Mouse (Mus musculus): ENCODE data around the gene Otc. TPM values are rescaled to one million over a fixed set of nuclear protein-coding genes. Genes with fewer than 3 reads are reported as not detected.

Otc gene
- total and polyA plus RNA-seq, 3 experiments, result 0.12 TPM; not detected in 2

GRCm38 (mm10) chrX:10336816-10337215 lies 84.7 kb downstream of the Otc start:
- Histone ChIP-seq H3K36me3 (replicated peaks in 1 of 2; ENCODE audit: control insufficient read depth in 1 of 2, insufficient read depth in 1 of 2, low read length in 1 of 2) (no peaks in the 10 kb centered on the region), H3K79me2 (replicated peaks; ENCODE audit: control insufficient read depth, extremely low read depth, insufficient read depth, poor library complexity, severe bottlenecking) (no peaks in the 10 kb centered on the region), H3K9me3 (replicated peaks; ENCODE audit: low read length) (no peaks in the 10 kb centered on the region), H3K27ac (ENCODE audit: insufficient read depth, low read depth) (no peak overlapping the region), H3K4me1 (ENCODE audit: control insufficient read depth in 1 of 2, insufficient read depth in 2 of 2) (0 out of 4 replicates have a peak, but pooled peaks cover 0 to 1% of the 10 kb centered on the region in 2 experiments), H3K4me2 (ENCODE audit: insufficient read depth, low read depth, poor library complexity, severe bottlenecking) (no peak overlapping the region), H3K9ac (ENCODE audit: insufficient read depth, low read depth) (no peak overlapping the region), H3K4me3 (replicated peaks in 1 of 3; ENCODE audit: low read depth in 2 of 3, low read length in 2 of 3, poor library complexity in 1 of 3) (no peak overlapping the region), H3K27me3 (replicated peaks) (no peaks in the 10 kb centered on the region)
- dilution Hi-C loops (cut with MboI; ENCODE audit: extremely low pct_ligation_motif_present, extremely low pct_unique_long_range_greater_than_20kb, low sequenced_read_pairs) (no loop called here), in situ Hi-C loops (cut with MboI; ENCODE audit: low pct_ligation_motif_present, low pct_unique_long_range_greater_than_20kb, low sequenced_read_pairs) (no loop called here)
- no peak for TF ChIP-seq GABPA (IDR thresholded peaks at IDR 0.05; ENCODE audit: insufficient replicate concordance, low read depth, low read length)
- no peak for DNase-seq (ENCODE audit: extremely low read depth)

- dilution Hi-C loops (cut with MboI; ENCODE audit: extremely low pct_ligation_motif_present, extremely low pct_unique_long_range_greater_than_20kb, low sequenced_read_pairs), result no loop called here
- in situ Hi-C loops (cut with MboI; ENCODE audit: low pct_ligation_motif_present, low pct_unique_long_range_greater_than_20kb, low sequenced_read_pairs), result no loop called here
- DNase-seq (ENCODE audit: extremely low read depth), result no peak
Measured at GRCm38 (mm10) chrX:10355867-10356266, 103.8 kb downstream of the Otc start.

More at GRCm38 (mm10) chrX:10355867-10356266, 103.8 kb downstream of the Otc start:
- H3K27me3 ChIP-seq (replicated peaks), result no peaks in the 10 kb centered on the region
- TF ChIP-seq MEF2A (IDR thresholded peaks at IDR 0.05; ENCODE audit: borderline replicate concordance, low read depth, low read length) (no peak), JUN (IDR thresholded peaks at IDR 0.05; ENCODE audit: insufficient read depth, low read depth, low read length) (no peak), MXI1 (IDR thresholded peaks at IDR 0.05; ENCODE audit: low read depth, low read length) (no peak), RCOR1 (conservative IDR thresholded peaks at IDR 0.05; ENCODE audit: low read depth, low read length) (no peak), TBP (conservative IDR thresholded peaks at IDR 0.05; ENCODE audit: low read depth, low read length) (no peak), EP300 (IDR thresholded peaks at IDR 0.05; ENCODE audit: low read length) (no peak), ZNF384 (IDR thresholded peaks at IDR 0.05; ENCODE audit: low read depth, low read length) (no peak), USF1 (IDR thresholded peaks at IDR 0.05; ENCODE audit: low read depth, low read length) (no peak), ZC3H11A (IDR thresholded peaks at IDR 0.05; ENCODE audit: low read depth, low read length) (no peak), SIN3A (IDR thresholded peaks at IDR 0.05; ENCODE audit: low read length) (no peak), IRF4 (IDR thresholded peaks at IDR 0.05; ENCODE audit: low read depth, low read length) (no peak), CHD1 (IDR thresholded peaks at IDR 0.05; ENCODE audit: low read depth, low read length) (no peak)
- no peak overlapping the region for H3K9ac ChIP-seq (ENCODE audit: insufficient read depth, low read depth)
- no peaks in the 10 kb centered on the region for H3K9me3 ChIP-seq (replicated peaks; ENCODE audit: low read length)
- no peaks in the 10 kb centered on the region for H3K79me2 ChIP-seq (replicated peaks; ENCODE audit: control insufficient read depth, extremely low read depth, insufficient read depth, poor library complexity, severe bottlenecking)
- H3K27ac ChIP-seq (ENCODE audit: insufficient read depth, low read depth), result no peak overlapping the region
- H3K4me2 ChIP-seq (ENCODE audit: insufficient read depth, low read depth, poor library complexity, severe bottlenecking), result no peak overlapping the region
- no peaks in the 10 kb centered on the region for H3K4me1 ChIP-seq (ENCODE audit: control insufficient read depth in 1 of 2, insufficient read depth in 2 of 2)
- no peak overlapping the region for H3K4me3 ChIP-seq (replicated peaks in 1 of 3; ENCODE audit: low read depth in 2 of 3, low read length in 2 of 3, poor library complexity in 1 of 3)
- no peaks in the 10 kb centered on the region for H3K36me3 ChIP-seq (replicated peaks in 1 of 2; ENCODE audit: control insufficient read depth in 1 of 2, insufficient read depth in 1 of 2, low read length in 1 of 2)

Other genes starting within 250 kb of the Otc start
- gene Srpx, start 134.6 kb upstream of the Otc start, total RNA-seq (2012; rRNA removed), result not detected in 2 replicates
- not detected in 2 replicates for gene Srpx, start 134.6 kb upstream of the Otc start, total RNA-seq (2014; rRNA removed)
- not detected in 2 replicates for gene Srpx, start 134.6 kb upstream of the Otc start, polyA plus RNA-seq (2012; ENCODE audit: insufficient read length, low read depth)
- 3.6 and 4.8 TPM in 2 replicates for gene Rpgr, start 35.4 kb upstream of the Otc start, total RNA-seq (2012; rRNA removed)
- gene Rpgr, start 35.4 kb upstream of the Otc start, total RNA-seq (2014; rRNA removed), result 7.1 and 8.2 TPM in 2 replicates
- 5.9 TPM in 2 replicates for gene Rpgr, start 35.4 kb upstream of the Otc start, polyA plus RNA-seq (2012; ENCODE audit: insufficient read length, low read depth)
- not detected in 2 replicates for gene Tspan7, start 232.9 kb downstream of the Otc start, total RNA-seq (2012; rRNA removed)
- not detected in 2 replicates for gene Tspan7, start 232.9 kb downstream of the Otc start, total RNA-seq (2014; rRNA removed)
- not detected in 2 replicates for gene Tspan7, start 232.9 kb downstream of the Otc start, polyA plus RNA-seq (2012; ENCODE audit: insufficient read length, low read depth)